Mouse (Mus musculus): ENCODE measurements around the gene Rasa3.

Gene Rasa3

GRCm38 (mm10) chr8:13677413-13677883 is at the start of gene Rasa3:
TSS of gene Rasa3 (minus strand) at chr8:13677603.
- peak; percentile 95 for DNase-seq

GRCm38 (mm10) chr8:13725722-13726121 is 48.3 kb upstream of the Rasa3 start:
- peak; percentile 49 for DNase-seq

- no peak for DNase-seq
Measured at GRCm38 (mm10) chr8:13718980-13719379, 41.6 kb upstream of the Rasa3 start.

GRCm38 (mm10) chr8:13708514-13708913 is 31.1 kb upstream of the Rasa3 start:
- no peak for DNase-seq

GRCm38 (mm10) chr8:13706918-13707317 is 29.5 kb upstream of the Rasa3 start:
- no peak for DNase-seq

- peak; percentile 26 for DNase-seq
Measured at GRCm38 (mm10) chr8:13705668-13706067, 28.3 kb upstream of the Rasa3 start, which contains the start of gene Cfap97d2. TSS of gene Cfap97d2 (plus strand) at chr8:13705889.

- DNase-seq: no peak
Measured at GRCm38 (mm10) chr8:13704301-13704700, 26.9 kb upstream of the Rasa3 start.

- DNase-seq: peak; percentile 1
Measured at GRCm38 (mm10) chr8:13703756-13704155, 26.4 kb upstream of the Rasa3 start.

GRCm38 (mm10) chr8:13702755-13703154 is 25.4 kb upstream of the Rasa3 start:
- no peak for DNase-seq

GRCm38 (mm10) chr8:13699323-13699949 is 22.0 kb upstream of the Rasa3 start:
- DNase-seq: no peak

GRCm38 (mm10) chr8:13698281-13698680 is 20.9 kb upstream of the Rasa3 start:
- no peak for DNase-seq

GRCm38 (mm10) chr8:13697681-13698080 is 20.3 kb upstream of the Rasa3 start:
- DNase-seq: no peak

- DNase-seq: no peak
Measured at GRCm38 (mm10) chr8:13697196-13697595, 19.8 kb upstream of the Rasa3 start.

- no peak for DNase-seq
Measured at GRCm38 (mm10) chr8:13696157-13696556, 18.8 kb upstream of the Rasa3 start.

- DNase-seq: no peak
Measured at GRCm38 (mm10) chr8:13695203-13695867, 17.9 kb upstream of the Rasa3 start.

- DNase-seq: no peak
Measured at GRCm38 (mm10) chr8:13694735-13695134, 17.3 kb upstream of the Rasa3 start.

GRCm38 (mm10) chr8:13692302-13693066 is 15.1 kb upstream of the Rasa3 start:
- no peak for DNase-seq

- DNase-seq: no peak
Measured at GRCm38 (mm10) chr8:13689331-13689730, 11.9 kb upstream of the Rasa3 start.

- no peak for DNase-seq
Measured at GRCm38 (mm10) chr8:13688461-13688860, 11.1 kb upstream of the Rasa3 start.

GRCm38 (mm10) chr8:13687941-13688340 is 10.5 kb upstream of the Rasa3 start:
- DNase-seq: no peak

GRCm38 (mm10) chr8:13687101-13687717 is 9.8 kb upstream of the Rasa3 start:
- DNase-seq: no peak

GRCm38 (mm10) chr8:13686426-13686825 is 9.0 kb upstream of the Rasa3 start:
- DNase-seq: no peak

- DNase-seq: peak; percentile 39
Measured at GRCm38 (mm10) chr8:13685674-13686314, 8.4 kb upstream of the Rasa3 start.
